Mouse (Mus musculus): ENCODE data around the gene Cyp26b1. TPM values are rescaled to one million over a fixed set of nuclear protein-coding genes. Genes with fewer than 3 reads are reported as not detected.

Cyp26b1 gene
- total RNA-seq (2023) = 0.28 TPM

GRCm38 (mm10) chr6:84593693-84594092 lies at the start of gene Cyp26b1:
TSS of gene Cyp26b1 (minus strand) at chr6:84593908.

Data from CD8-positive naive resting alpha-beta T cell, adult 57 days (primary cell).